Mouse (Mus musculus) c-Kit-positive CD71-positive TER-119-negative erythroid progenitor cells, embryonic 14.5 days (primary cell): Measurements from ENCODE around the gene Rgl1.
"Not testable (repeated sequence)": the region's sequence is repeated elsewhere in the genome, so short reads cannot be mapped to it uniquely, and the experiment has no call there.

Experiments
- DNase-seq: peaks from one replicate; pipeline ENCODE4 v3.0.0-alpha.2; 2013; ENCODE audit warnings: low read depth

Rgl1 gene

GRCm38 (mm10) chr1:152785446-152785845 lies 19.3 kb upstream of the Rgl1 start:
- DNase-seq = not testable (repeated sequence)

GRCm38 (mm10) chr1:152784620-152785019 lies 18.5 kb upstream of the Rgl1 start:
- DNase-seq = no peak

GRCm38 (mm10) chr1:152779071-152779737 lies 13.1 kb upstream of the Rgl1 start:
- DNase-seq = peak; percentile 58

- DNase-seq = not testable (repeated sequence)
Observed at GRCm38 (mm10) chr1:152774601-152775000, 8.4 kb upstream of the Rgl1 start.

GRCm38 (mm10) chr1:152771016-152771415 lies 4.9 kb upstream of the Rgl1 start:
- DNase-seq = no peak

- DNase-seq = peak; percentile 91
Observed at GRCm38 (mm10) chr1:152767749-152768488, 1.8 kb upstream of the Rgl1 start.

GRCm38 (mm10) chr1:152766804-152767748 lies 925 bp upstream of the Rgl1 start:
- no peak for DNase-seq

GRCm38 (mm10) chr1:152761791-152762190 lies 4.4 kb downstream of the Rgl1 start:
- DNase-seq = no peak

- DNase-seq = no peak
Observed at GRCm38 (mm10) chr1:152750312-152750965, 15.7 kb downstream of the Rgl1 start, which contains the start of gene Apobec4. Gene Apobec4, plus strand, starts transcription at chr1:152750551.

- no peak for DNase-seq
Observed at GRCm38 (mm10) chr1:152749276-152749675, 16.9 kb downstream of the Rgl1 start.

- DNase-seq = peak; percentile 40
Observed at GRCm38 (mm10) chr1:152746426-152746825, 19.7 kb downstream of the Rgl1 start.

- DNase-seq = no peak
Observed at GRCm38 (mm10) chr1:152743095-152743826, 22.9 kb downstream of the Rgl1 start.

GRCm38 (mm10) chr1:152739374-152739773 lies 26.8 kb downstream of the Rgl1 start:
- no peak for DNase-seq

- no peak for DNase-seq
Observed at GRCm38 (mm10) chr1:152738793-152739192, 27.4 kb downstream of the Rgl1 start.

- DNase-seq = no peak
Observed at GRCm38 (mm10) chr1:152727604-152728236, 38.4 kb downstream of the Rgl1 start.

- DNase-seq = no peak
Observed at GRCm38 (mm10) chr1:152726095-152726494, 40.1 kb downstream of the Rgl1 start.

GRCm38 (mm10) chr1:152724286-152724685 lies 41.9 kb downstream of the Rgl1 start:
- DNase-seq = peak; percentile 38

- DNase-seq = no peak
Observed at GRCm38 (mm10) chr1:152721535-152722198, 44.5 kb downstream of the Rgl1 start.

- DNase-seq = no peak
Observed at GRCm38 (mm10) chr1:152720969-152721368, 45.2 kb downstream of the Rgl1 start.

GRCm38 (mm10) chr1:152718200-152718599 lies 48.0 kb downstream of the Rgl1 start:
- no peak for DNase-seq
